Mouse (Mus musculus): ENCODE data around the gene Supt3. TPM values are rescaled to one million over a fixed set of nuclear protein-coding genes. Genes with fewer than 3 reads are reported as not detected.

The Supt3 gene
- polyA plus RNA-seq, 1 experiment = 6.4 TPM

DNA sequence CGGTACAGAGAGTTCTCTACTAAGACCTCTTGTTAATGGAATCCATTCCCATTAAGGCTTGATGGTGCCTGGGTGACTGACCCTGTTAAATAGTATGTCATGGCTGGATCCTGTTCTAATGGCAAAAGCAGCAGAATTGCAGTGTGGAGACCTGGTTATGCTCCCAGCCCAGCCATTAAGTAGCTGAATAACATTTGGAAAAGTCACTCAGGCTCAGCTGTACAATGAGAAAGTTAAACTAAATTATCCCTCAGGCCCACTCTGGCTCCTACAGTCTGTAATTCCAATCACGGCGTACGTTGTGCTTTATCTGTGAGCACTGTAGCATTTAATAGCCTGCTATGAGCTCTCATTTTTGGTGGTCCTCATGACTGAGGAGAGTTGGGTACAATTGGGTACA is 300.0 kb downstream of the Supt3 start:
- TF ChIP-seq CTCF (conservative IDR thresholded peaks at IDR 0.05; ENCODE audit: insufficient read depth, insufficient read length, low read depth, low read length) = no peak
- no peak for TF ChIP-seq POLR2A (IDR thresholded peaks at IDR 0.05; ENCODE audit: low read depth, low read length)
- no peaks in the 10 kb centered on the region for H3K27me3 ChIP-seq (replicated peaks; ENCODE audit: control insufficient read depth, insufficient read depth, low read length)
- no peak for DNase-seq
- H3K36me3 ChIP-seq (ENCODE audit: control insufficient read depth, insufficient read depth, low read length) = no peaks in the 10 kb centered on the region
- WGBS = 89% methylated on average over 4 of the region's 4 CpGs
- H3K27ac ChIP-seq (ENCODE audit: insufficient read depth, low read depth, low read length) = no peak overlapping the region
- H3K4me3 ChIP-seq (ENCODE audit: insufficient read depth, low read depth, low read length) = no peak overlapping the region
- no peaks in the 10 kb centered on the region for H3K4me1 ChIP-seq (ENCODE audit: control insufficient read depth, insufficient read depth, low read length)

DNA sequence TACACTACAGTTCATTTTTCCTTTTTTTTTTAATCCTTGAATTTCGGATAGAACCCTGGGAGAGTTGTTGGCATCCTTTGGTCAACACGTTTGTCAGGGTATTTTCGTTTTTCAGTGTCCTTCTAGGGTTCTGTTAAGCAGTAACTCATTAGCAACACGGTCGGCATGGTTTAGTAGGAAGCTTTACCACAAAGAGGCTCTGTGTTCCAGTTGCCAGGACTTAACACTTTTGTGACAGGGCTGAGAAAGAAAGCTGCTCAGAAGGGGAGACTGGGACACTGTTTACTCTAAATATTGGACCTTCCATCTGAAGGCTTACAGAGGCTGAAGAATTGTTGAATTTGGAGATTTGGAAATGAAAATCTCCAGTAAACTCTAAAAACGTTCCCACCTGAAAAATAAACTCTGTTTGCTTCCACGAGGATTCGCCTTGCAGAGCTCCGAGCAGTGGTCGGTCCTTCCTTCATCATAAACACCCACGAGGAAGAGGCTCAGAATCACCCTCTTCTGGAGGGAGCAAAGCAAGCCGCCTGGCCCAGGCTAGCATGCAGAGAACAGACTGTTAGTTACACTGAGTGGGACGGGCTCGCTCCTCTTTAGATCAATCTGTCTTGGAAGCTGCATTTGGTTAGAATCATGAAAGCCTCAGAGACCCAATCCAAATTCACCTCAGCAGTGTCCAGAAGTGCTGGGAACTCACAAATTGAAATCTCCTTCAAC is 301.1 kb downstream of the Supt3 start:
- no peak overlapping the region for H3K27ac ChIP-seq (ENCODE audit: insufficient read depth, low read depth, low read length)
- DNase-seq = no peak
- 78% methylated on average over 14 of the region's 14 CpGs for WGBS

GRCm38 (mm10) chr17:45081521-45081920 is 304.6 kb downstream of the Supt3 start:
- WGBS = 76% methylated on average over 8 of the region's 8 CpGs
- Histone ChIP-seq H3K4me1 (ENCODE audit: control insufficient read depth, insufficient read depth, low read length) (peaks cover 4% of the 10 kb centered on the region), H3K27me3 (replicated peaks; ENCODE audit: control insufficient read depth, insufficient read depth, low read length) (no peaks in the 10 kb centered on the region), H3K4me3 (ENCODE audit: insufficient read depth, low read depth, low read length) (no peak overlapping the region), H3K36me3 (ENCODE audit: control insufficient read depth, insufficient read depth, low read length) (no peaks in the 10 kb centered on the region), H3K27ac (ENCODE audit: insufficient read depth, low read depth, low read length) (no peak overlapping the region)
- TF ChIP-seq CTCF (conservative IDR thresholded peaks at IDR 0.05; ENCODE audit: insufficient read depth, insufficient read length, low read depth, low read length) = no peak
- DNase-seq = no peak

More for the DNA sequence above, 301.1 kb downstream of the Supt3 start:
- TF ChIP-seq CTCF (conservative IDR thresholded peaks at IDR 0.05; ENCODE audit: insufficient read depth, insufficient read length, low read depth, low read length) (no peak), POLR2A (IDR thresholded peaks at IDR 0.05; ENCODE audit: low read depth, low read length) (no peak)
- Histone ChIP-seq H3K27me3 (replicated peaks; ENCODE audit: control insufficient read depth, insufficient read depth, low read length) (no peaks in the 10 kb centered on the region), H3K4me1 (ENCODE audit: control insufficient read depth, insufficient read depth, low read length) (no peaks in the 10 kb centered on the region), H3K36me3 (ENCODE audit: control insufficient read depth, insufficient read depth, low read length) (no peaks in the 10 kb centered on the region), H3K4me3 (ENCODE audit: insufficient read depth, low read depth, low read length) (no peak overlapping the region)

GRCm38 (mm10) chr17:45081955-45082475 is 305.1 kb downstream of the Supt3 start:
- TF ChIP-seq CTCF (conservative IDR thresholded peaks at IDR 0.05; ENCODE audit: insufficient read depth, insufficient read length, low read depth, low read length) = no peak
- no peak for TF ChIP-seq POLR2A (IDR thresholded peaks at IDR 0.05; ENCODE audit: low read depth, low read length)
- peaks cover 6% of the 10 kb centered on the region for H3K4me1 ChIP-seq (ENCODE audit: control insufficient read depth, insufficient read depth, low read length)
- H3K27ac ChIP-seq (ENCODE audit: insufficient read depth, low read depth, low read length) = no peak overlapping the region
- 51% methylated on average over 8 of the region's 8 CpGs for WGBS
- DNase-seq = peak; percentile 43
- no peak overlapping the region for H3K4me3 ChIP-seq (ENCODE audit: insufficient read depth, low read depth, low read length)
- H3K27me3 ChIP-seq (replicated peaks; ENCODE audit: control insufficient read depth, insufficient read depth, low read length) = no peaks in the 10 kb centered on the region
- no peaks in the 10 kb centered on the region for H3K36me3 ChIP-seq (ENCODE audit: control insufficient read depth, insufficient read depth, low read length)

DNA sequence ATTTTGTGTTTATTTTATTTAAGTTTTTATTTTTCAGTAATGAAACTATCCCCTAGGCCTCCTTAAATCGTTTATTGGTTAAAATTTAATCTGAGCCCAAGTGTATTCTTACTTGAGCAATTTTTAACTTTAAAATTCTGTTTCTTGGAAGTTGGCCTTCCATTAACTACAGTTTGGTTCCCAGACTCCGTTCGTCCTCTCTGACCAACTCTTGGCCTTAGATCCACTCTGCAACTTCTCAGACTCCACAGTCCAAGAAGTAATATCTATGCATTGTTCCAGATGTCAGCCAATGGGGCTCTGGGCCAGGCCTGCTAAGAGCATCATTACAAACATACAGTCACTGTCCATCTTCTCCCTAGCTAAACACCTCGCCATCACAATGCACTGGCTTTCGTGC is 309.4 kb downstream of the Supt3 start:
- Histone ChIP-seq H3K36me3 (ENCODE audit: control insufficient read depth, insufficient read depth, low read length) (no peaks in the 10 kb centered on the region), H3K4me3 (ENCODE audit: insufficient read depth, low read depth, low read length) (no peak overlapping the region), H3K4me1 (ENCODE audit: control insufficient read depth, insufficient read depth, low read length) (peaks cover 9% of the 10 kb centered on the region), H3K27me3 (replicated peaks; ENCODE audit: control insufficient read depth, insufficient read depth, low read length) (no peaks in the 10 kb centered on the region), H3K27ac (ENCODE audit: insufficient read depth, low read depth, low read length) (peak overlapping the region; percentile 80; the same call in 1 of the 2 replicates)
- peak; percentile 79 for DNase-seq
- no peak for TF ChIP-seq CTCF (conservative IDR thresholded peaks at IDR 0.05; ENCODE audit: insufficient read depth, insufficient read length, low read depth, low read length)
- TF ChIP-seq POLR2A (IDR thresholded peaks at IDR 0.05; ENCODE audit: low read depth, low read length) = no peak
- 65% methylated on average over 5 of the region's 5 CpGs for WGBS

- peak; percentile 76 for DNase-seq
- TF ChIP-seq CTCF (conservative IDR thresholded peaks at IDR 0.05; ENCODE audit: insufficient read depth, insufficient read length, low read depth, low read length) (no peak), POLR2A (IDR thresholded peaks at IDR 0.05; ENCODE audit: low read depth, low read length) (no peak)
These were observed 310.1 kb downstream of the Supt3 start for GRCm38 (mm10) chr17:45087022-45087421.

DNA sequence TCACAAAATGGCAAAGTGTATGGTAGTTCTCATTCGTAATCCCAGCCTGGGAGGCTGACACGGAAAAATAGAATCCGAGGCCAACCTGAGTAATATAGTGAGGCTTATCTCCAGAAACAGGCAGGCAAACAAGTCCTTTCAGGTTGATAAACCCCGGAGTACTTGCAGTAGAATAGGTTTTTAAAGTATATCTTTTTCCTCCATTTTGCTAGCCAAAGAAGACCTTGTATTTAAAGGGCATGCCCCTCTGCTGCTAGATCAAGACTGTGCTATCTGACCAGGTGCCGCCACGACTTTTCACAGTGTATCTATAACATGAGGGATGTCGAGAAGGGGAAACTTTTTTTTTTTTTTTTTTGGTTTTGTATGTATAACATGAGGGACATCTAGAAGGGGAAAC is 324.1 kb downstream of the Supt3 start:
- no peak overlapping the region for H3K4me3 ChIP-seq (ENCODE audit: insufficient read depth, low read depth, low read length)
- no peaks in the 10 kb centered on the region for H3K27me3 ChIP-seq (replicated peaks; ENCODE audit: control insufficient read depth, insufficient read depth, low read length)
- no peaks in the 10 kb centered on the region for H3K4me1 ChIP-seq (ENCODE audit: control insufficient read depth, insufficient read depth, low read length)
- no peaks in the 10 kb centered on the region for H3K36me3 ChIP-seq (ENCODE audit: control insufficient read depth, insufficient read depth, low read length)
- WGBS = 89% methylated on average over 7 of the region's 7 CpGs
- TF ChIP-seq CTCF (conservative IDR thresholded peaks at IDR 0.05; ENCODE audit: insufficient read depth, insufficient read length, low read depth, low read length) = no peak
- TF ChIP-seq POLR2A (IDR thresholded peaks at IDR 0.05; ENCODE audit: low read depth, low read length) = no peak
- H3K27ac ChIP-seq (ENCODE audit: insufficient read depth, low read depth, low read length) = no peak overlapping the region
- DNase-seq = no peak

More at GRCm38 (mm10) chr17:45087022-45087421, 310.1 kb downstream of the Supt3 start:
- no peak overlapping the region for H3K4me3 ChIP-seq (ENCODE audit: insufficient read depth, low read depth, low read length)
- no peaks in the 10 kb centered on the region for H3K27me3 ChIP-seq (replicated peaks; ENCODE audit: control insufficient read depth, insufficient read depth, low read length)
- H3K36me3 ChIP-seq (ENCODE audit: control insufficient read depth, insufficient read depth, low read length) = no peaks in the 10 kb centered on the region
- no peak overlapping the region for H3K27ac ChIP-seq (ENCODE audit: insufficient read depth, low read depth, low read length)
- H3K4me1 ChIP-seq (ENCODE audit: control insufficient read depth, insufficient read depth, low read length) = peaks cover 9% of the 10 kb centered on the region
- WGBS = 42% methylated on average over 5 of the region's 5 CpGs

Measured in kidney, adult 2 months (tissue).